Mouse (Mus musculus) stomach, postnatal 0 days (tissue): ENCODE results near the gene Krtap14.

Experiments
- CTCF ChIP-seq: IDR thresholded peaks from 2 replicates; pipeline ENCODE4 v1.5.1; 2016; ENCODE audit warnings: antibody characterized with exemption, low read depth, mild to moderate bottlenecking, moderate library complexity
- EP300 ChIP-seq: optimal IDR thresholded peaks from 2 replicates; pipeline ENCODE3; 2016; ENCODE audit warnings: antibody characterized with exemption

DNA sequence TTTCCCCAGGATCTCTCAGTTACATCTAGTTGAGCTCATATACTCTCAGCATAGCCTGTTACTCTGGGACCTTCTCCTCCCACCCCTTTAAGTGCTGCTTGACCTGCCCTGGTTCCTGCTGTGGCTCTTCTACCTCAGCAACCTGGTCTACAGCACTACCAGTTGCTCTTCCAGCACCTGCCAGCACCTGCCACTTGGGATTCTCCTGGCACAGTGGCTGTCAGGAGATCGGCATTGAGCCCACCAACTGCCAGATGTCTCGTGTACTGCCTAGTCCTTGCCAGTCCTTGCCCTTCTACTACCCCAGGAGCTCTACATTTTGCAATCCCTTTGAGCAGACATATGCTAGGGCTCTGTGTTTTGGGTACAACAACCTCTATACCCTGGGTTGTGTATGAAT is 39.2 kb downstream of the Krtap14 start:
- TF ChIP-seq CTCF (no peak), EP300 (no peak)
